Mouse (Mus musculus) limb, embryonic 14.5 days (tissue): ENCODE results near the gene Ddhd1. TPM values are rescaled to one million over a fixed set of nuclear protein-coding genes. Genes with fewer than 3 reads are reported as not detected.

ENCODE experiments used
- ATAC-seq: fragments of 200-750 bp; cut with Nextera tagmentation; 2 replicates; pipeline ENCODE4 v1.8.0; 2017; ENCODE audit warnings: low read depth, moderate number of reproducible peaks, moderate TSS enrichment; ENCODE audit not compliant: low FRiP score
- DNase-seq: peaks from one replicate; pipeline ENCODE4 v3.0.0-alpha.2; 2015; ENCODE audit warnings: low spot score
- H3K27ac ChIP-seq: fragments of 300-500 bp; sonication (generic); replicated peaks from 2 replicates; pipeline ENCODE4 v1.5.1; 2014; ENCODE audit warnings: low read depth, mild to moderate bottlenecking, low read length, moderate library complexity, mixed read lengths
- H3K27me3 ChIP-seq: fragments of 300-500 bp; sonication (generic); 2 replicates; pipeline ENCODE4 v1.6.1; 2014; ENCODE audit warnings: low read length, mixed read lengths; ENCODE audit not compliant: control insufficient read depth, insufficient read depth
- H3K36me3 ChIP-seq: fragments of 300-500 bp; sonication (generic); 2 replicates; pipeline ENCODE4 v1.6.1; 2014; ENCODE audit warnings: mild to moderate bottlenecking, low read length, moderate library complexity, mixed read lengths; ENCODE audit not compliant: control insufficient read depth, insufficient read depth
- H3K4me1 ChIP-seq: fragments of 300-500 bp; sonication (generic); 2 replicates; pipeline ENCODE4 v1.6.1; 2014; ENCODE audit warnings: antibody characterized with exemption, low read length, mixed read lengths; ENCODE audit not compliant: control insufficient read depth, insufficient read depth
- H3K4me2 ChIP-seq: fragments of 300-500 bp; sonication (generic); replicated peaks from 2 replicates; pipeline ENCODE4 v1.6.1; 2014; ENCODE audit warnings: low read depth, mild to moderate bottlenecking, low read length, moderate library complexity; ENCODE audit not compliant: severe bottlenecking
- H3K4me3 ChIP-seq: fragments of 300-500 bp; sonication (generic); replicated peaks from 2 replicates; pipeline ENCODE4 v1.5.1; 2014; ENCODE audit warnings: low read length
- H3K9ac ChIP-seq: fragments of 300-500 bp; sonication (generic); 2 replicates; pipeline ENCODE4 v1.6.1; 2014; ENCODE audit warnings: mild to moderate bottlenecking, low read depth, low read length, moderate library complexity; ENCODE audit not compliant: severe bottlenecking
- H3K9me3 ChIP-seq: fragments of 300-500 bp; sonication (generic); 2 replicates; pipeline ENCODE4 v1.6.1; 2016; ENCODE audit warnings: low read length; ENCODE audit not compliant: control insufficient read depth
- POLR2A ChIP-seq: fragments of 200-500 bp; IDR thresholded peaks from 2 replicates; pipeline ENCODE4 v1.8.0; 2012; ENCODE audit warnings: inconsistent platforms, mild to moderate bottlenecking, moderate library complexity, borderline replicate concordance; ENCODE audit not compliant: insufficient read depth, insufficient read length; ENCODE audit errors: extremely low read depth
- WGBS: fragments of 180-500 bp; shearing (Covaris S2); extraction: QIAGEN DNeasy Blood & Tissue Kit; methylation state at CpG from one replicate; pipeline ENCODE4 v1.1.7; 2014; 5-methylcytosine and 5-hydroxymethylcytosine counted together
- polyA plus RNA-seq, 2 experiments: library from polyadenylated mRNA; depleted of rRNA in 1 of 2; stranded (reverse) in 1 of 2; unstranded in 1 of 2; fragments of >200 nt; fragmentation: Nextera tagmentation in 1 of 2; extraction: Ambion mirVana in 1 of 2; gene quantifications; 2 replicates each; pipeline versions ENCODE4 v1.2.1 to v1.2.3; 2012 to 2014

Gene Ddhd1
- polyA plus RNA-seq, 2 experiments = 9.5 to 18.0 TPM

- WGBS = 79% methylated on average over 6 of the region's 6 CpGs
- Histone ChIP-seq H3K4me2 (no peak overlapping the region), H3K36me3 (no peaks in the 10 kb centered on the region), H3K27ac (no peak overlapping the region), H3K9ac (no peak overlapping the region), H3K9me3 (no peaks in the 10 kb centered on the region), H3K4me1 (0 out of 2 replicates have a peak, but pooled peaks cover 3% of the 10 kb centered on the region), H3K27me3 (no peaks in the 10 kb centered on the region), H3K4me3 (no peak overlapping the region)
- no peak for ATAC-seq
- TF ChIP-seq POLR2A = no peak
- DNase-seq = peak; percentile 71
These were observed 103.6 kb downstream of the Ddhd1 start for GRCm38 (mm10) chr14:45554336-45554735.

DNA sequence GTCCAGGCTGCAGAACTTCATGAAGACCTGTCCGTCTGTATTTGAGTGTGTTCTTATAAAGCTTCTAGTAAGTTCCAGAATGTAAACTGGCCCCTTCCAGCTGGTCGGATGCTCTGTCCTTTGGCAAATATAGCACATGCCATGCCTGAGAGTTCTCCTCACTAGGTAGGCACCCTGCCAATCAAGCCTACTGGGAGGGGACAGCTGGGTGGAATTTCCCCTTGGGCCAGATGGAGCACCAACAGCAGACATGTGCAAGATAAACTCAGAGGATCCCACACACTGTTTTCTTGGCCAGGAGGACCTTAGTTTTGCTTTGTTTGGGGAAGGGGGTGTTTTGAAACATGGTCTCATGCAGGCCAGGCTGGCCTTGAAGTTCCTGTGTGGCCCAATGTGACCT, 104.1 kb downstream of the Ddhd1 start:
- no peak overlapping the region for H3K9ac ChIP-seq
- TF ChIP-seq POLR2A = no peak
- no peak overlapping the region for H3K4me2 ChIP-seq
- no peak for ATAC-seq
- 0 out of 2 replicates have a peak, but pooled peaks cover 3% of the 10 kb centered on the region for H3K4me1 ChIP-seq
- H3K9me3 ChIP-seq = no peaks in the 10 kb centered on the region
- no peak overlapping the region for H3K27ac ChIP-seq
- H3K4me3 ChIP-seq = no peak overlapping the region
- no peak for DNase-seq
- 66% methylated on average over 2 of the region's 2 CpGs for WGBS
- no peaks in the 10 kb centered on the region for H3K27me3 ChIP-seq
- H3K36me3 ChIP-seq = no peaks in the 10 kb centered on the region

DNA sequence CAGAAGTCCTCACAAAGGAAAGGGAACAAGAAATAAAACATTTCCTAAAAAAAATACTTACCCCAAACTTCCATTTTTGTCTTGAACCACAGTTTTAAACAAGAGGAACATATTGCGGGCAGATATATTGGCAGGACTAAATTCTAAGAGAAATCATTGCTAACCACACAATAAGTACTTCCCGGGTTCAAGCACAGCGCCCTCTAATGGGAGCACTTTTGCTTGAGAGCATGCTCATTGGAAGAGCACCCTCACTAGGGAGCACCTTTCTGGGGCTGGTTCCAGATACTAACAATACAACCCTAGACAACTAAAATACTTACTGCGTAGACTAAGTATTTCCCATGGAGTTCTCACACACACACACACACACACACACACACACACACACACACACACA, 105.5 kb downstream of the Ddhd1 start:
- WGBS = 73% methylated on average over 4 of the region's 4 CpGs
- Histone ChIP-seq H3K27me3 (no peaks in the 10 kb centered on the region), H3K4me2 (no peak overlapping the region), H3K36me3 (no peaks in the 10 kb centered on the region), H3K9ac (no peak overlapping the region), H3K9me3 (no peaks in the 10 kb centered on the region), H3K4me3 (no peak overlapping the region), H3K27ac (no peak overlapping the region), H3K4me1 (0 out of 2 replicates have a peak, but pooled peaks cover 3% of the 10 kb centered on the region)
- TF ChIP-seq POLR2A = no peak
- DNase-seq (no peak), ATAC-seq (no peak)

- H3K27me3 ChIP-seq = no peaks in the 10 kb centered on the region
- H3K9me3 ChIP-seq = no peaks in the 10 kb centered on the region
- H3K4me1 ChIP-seq = 0 out of 2 replicates have a peak, but pooled peaks cover 3% of the 10 kb centered on the region
- no peak overlapping the region for H3K4me2 ChIP-seq
- TF ChIP-seq POLR2A = no peak
- H3K9ac ChIP-seq = no peak overlapping the region
- ATAC-seq = no peak
- DNase-seq = peak; percentile 58
- H3K36me3 ChIP-seq = no peaks in the 10 kb centered on the region
- H3K27ac ChIP-seq = no peak overlapping the region
- WGBS = 56% methylated on average over 17 of the region's 17 CpGs
- H3K4me3 ChIP-seq = no peak overlapping the region
These were observed 106.7 kb downstream of the Ddhd1 start for GRCm38 (mm10) chr14:45551121-45551768.

GRCm38 (mm10) chr14:45550010-45550647, 107.8 kb downstream of the Ddhd1 start:
- H3K36me3 ChIP-seq = no peaks in the 10 kb centered on the region
- no peak overlapping the region for H3K4me2 ChIP-seq
- WGBS = 76% methylated on average over 13 of the region's 13 CpGs
- H3K9ac ChIP-seq = no peak overlapping the region
- H3K4me3 ChIP-seq = no peak overlapping the region
- H3K9me3 ChIP-seq = no peaks in the 10 kb centered on the region
- no peak overlapping the region for H3K27ac ChIP-seq
- 0 out of 2 replicates have a peak, but pooled peaks cover 3% of the 10 kb centered on the region for H3K4me1 ChIP-seq
- TF ChIP-seq POLR2A = no peak
- DNase-seq (no peak), ATAC-seq (no peak)
- H3K27me3 ChIP-seq = no peaks in the 10 kb centered on the region
